Mouse (Mus musculus) ES-E14 (cell line): Measurements from ENCODE around the gene Ptprn2. TPM values are rescaled to one million over a fixed set of nuclear protein-coding genes. Genes with fewer than 3 reads are reported as not detected.

ENCODE experiments used
- DNase-seq: peaks from one replicate; pipeline ENCODE4 v3.0.0-alpha.2; 2013; ENCODE audit warnings: low read depth, low spot score
- H3K27ac ChIP-seq: 2 replicates; pipeline ENCODE4 v1.5.1; 2012; ENCODE audit warnings: low read depth, mild to moderate bottlenecking, low read length, moderate library complexity, mixed read lengths; ENCODE audit not compliant: poor library complexity, insufficient read depth, severe bottlenecking
- H3K36me3 ChIP-seq: 2 replicates; pipeline ENCODE4 v1.6.1; 2012; ENCODE audit warnings: mild to moderate bottlenecking, low read length, moderate library complexity, mixed read lengths; ENCODE audit not compliant: control insufficient read depth, poor library complexity, insufficient read depth, severe bottlenecking
- H3K4me1 ChIP-seq, 2 experiments: fragments of 150-350 bp in 1 of 2; sonication (generic) in 1 of 2; 2 replicates each; pipeline ENCODE4 v1.6.1; 2012; ENCODE audit warnings: low read length in 2 of 2, mild to moderate bottlenecking in 1 of 2, mixed read lengths in 1 of 2; ENCODE audit not compliant: control insufficient read depth in 2 of 2, insufficient read depth in 2 of 2, poor library complexity in 1 of 2
- H3K4me3 ChIP-seq, 2 experiments: fragments of 150-350 bp in 1 of 2; sonication (generic) in 1 of 2; 2 replicates each; pipeline ENCODE4 v1.5.1; 2012; ENCODE audit warnings: low read length in 2 of 2, low read depth in 1 of 2, mild to moderate bottlenecking in 1 of 2, mixed read lengths in 1 of 2; ENCODE audit not compliant: insufficient read depth in 1 of 2, poor library complexity in 1 of 2, severe bottlenecking in 1 of 2
- H3K9ac ChIP-seq: 2 replicates; pipeline ENCODE4 v1.6.1; 2012; ENCODE audit warnings: low read depth, mild to moderate bottlenecking, low read length, mixed read lengths; ENCODE audit not compliant: poor library complexity, insufficient read depth, severe bottlenecking
- H3K9me3 ChIP-seq: fragments of 150-350 bp; sonication (generic); 2 replicates; pipeline ENCODE4 v1.6.1; 2012; ENCODE audit warnings: low read depth, mild to moderate bottlenecking, low read length; ENCODE audit not compliant: control insufficient read depth, insufficient read depth
- CHD2 ChIP-seq: IDR thresholded peaks from 2 replicates; pipeline ENCODE4 v1.6.1; 2014; ENCODE audit warnings: mild to moderate bottlenecking, low read depth, low read length, inconsistent platforms
- HCFC1 ChIP-seq: IDR thresholded peaks from 2 replicates; pipeline ENCODE4 v1.6.1; 2012; ENCODE audit warnings: low read length, inconsistent platforms, borderline replicate concordance; ENCODE audit not compliant: insufficient read depth
- MAFK ChIP-seq: IDR thresholded peaks from 2 replicates; pipeline ENCODE4 v1.6.1; 2014; ENCODE audit warnings: mild to moderate bottlenecking, low read depth, low read length, inconsistent platforms; ENCODE audit not compliant: insufficient read depth
- ZC3H11A ChIP-seq: IDR thresholded peaks from 2 replicates; pipeline ENCODE4 v1.6.1; 2012; ENCODE audit warnings: low read depth, mild to moderate bottlenecking, inconsistent platforms, low read length, borderline replicate concordance
- ZNF384 ChIP-seq: IDR thresholded peaks from 2 replicates; pipeline ENCODE4 v1.6.1; 2012; ENCODE audit warnings: low read depth, low read length, inconsistent platforms
- in situ Hi-C, 2 experiments: fragments of 600-800 bp; cut with MboI; formaldehyde crosslinking; loops; one replicate each; pipeline ENCODE4 v1.15.1; 2025; ENCODE audit warnings: low sequenced_read_pairs in 2 of 2, inconsistent platforms in 1 of 2; ENCODE audit not compliant: unreplicated experiment in 2 of 2
- total RNA-seq: library from RNA; depleted of rRNA; stranded (reverse); fragments of 300-350 nt; gene quantifications from 2 replicates; pipeline ENCODE4 v1.2.3, GENCODE M21; 2012

The Ptprn2 gene
- total RNA-seq, 1 experiment, result 0.40 TPM

- no peak for DNase-seq
- Histone ChIP-seq H3K27ac (no peak overlapping the region), H3K9ac (no peak overlapping the region), H3K4me3 (no peak overlapping the region), H3K9me3 (no peaks in the 10 kb centered on the region), H3K4me1 (peaks cover 0 to 3% of the 10 kb centered on the region in 2 experiments; a peak in 1 of 4 replicates), H3K36me3 (no peaks in the 10 kb centered on the region)
- TF ChIP-seq CHD2 (no peak), HCFC1 (no peak), ZNF384 (no peak), ZC3H11A (no peak), MAFK (no peak)
- in situ Hi-C loops, result no loop called here
These were observed 95.5 kb downstream of the Ptprn2 start for GRCm38 (mm10) chr12:116580827-116581544.

- Histone ChIP-seq H3K36me3 (no peaks in the 10 kb centered on the region), H3K9me3 (no peaks in the 10 kb centered on the region), H3K4me3 (no peak overlapping the region), H3K4me1 (peaks cover 0 to 3% of the 10 kb centered on the region in 2 experiments; a peak in 1 of 4 replicates), H3K27ac (no peak overlapping the region), H3K9ac (no peak overlapping the region)
- in situ Hi-C loops, result no loop called here
- TF ChIP-seq ZC3H11A, result no peak
- no peak for TF ChIP-seq HCFC1
- no peak for DNase-seq
These were observed 96.3 kb downstream of the Ptprn2 start for GRCm38 (mm10) chr12:116581864-116582263.

- DNase-seq, result no peak
- no peak overlapping the region for H3K4me3 ChIP-seq
- TF ChIP-seq MAFK (no peak), ZNF384 (no peak), CHD2 (no peak), ZC3H11A (no peak), HCFC1 (no peak)
- no peaks in the 10 kb centered on the region for H3K9me3 ChIP-seq
- peaks cover 0 to 3% of the 10 kb centered on the region in 2 experiments; a peak in 1 of 4 replicates for H3K4me1 ChIP-seq
- no peaks in the 10 kb centered on the region for H3K36me3 ChIP-seq
- H3K27ac ChIP-seq, result no peak overlapping the region
- H3K9ac ChIP-seq, result no peak overlapping the region
- in situ Hi-C loops, result no loop called here
These were observed 97.3 kb downstream of the Ptprn2 start for GRCm38 (mm10) chr12:116582829-116583228.

GRCm38 (mm10) chr12:116585001-116585400 lies 99.5 kb downstream of the Ptprn2 start:
- Histone ChIP-seq H3K27ac (no peak overlapping the region), H3K4me3 (no peak overlapping the region), H3K9ac (no peak overlapping the region), H3K4me1 (peaks cover 0 to 3% of the 10 kb centered on the region in 2 experiments; a peak in 1 of 4 replicates), H3K36me3 (no peaks in the 10 kb centered on the region), H3K9me3 (no peaks in the 10 kb centered on the region)
- peak; percentile 20 for DNase-seq
- in situ Hi-C loops, result no loop called here
- TF ChIP-seq MAFK (no peak), ZC3H11A (no peak)

- Histone ChIP-seq H3K4me1 (peaks cover 0 to 3% of the 10 kb centered on the region in 2 experiments; a peak in 1 of 4 replicates), H3K27ac (no peak overlapping the region), H3K4me3 (no peak overlapping the region), H3K9ac (no peak overlapping the region), H3K36me3 (no peaks in the 10 kb centered on the region), H3K9me3 (no peaks in the 10 kb centered on the region)
- in situ Hi-C loops, result no loop called here
- DNase-seq, result no peak
- no peak for TF ChIP-seq ZNF384
- no peak for TF ChIP-seq HCFC1
- no peak for TF ChIP-seq ZC3H11A
- TF ChIP-seq CHD2, result no peak
- TF ChIP-seq MAFK, result no peak
These were observed 100.6 kb downstream of the Ptprn2 start for GRCm38 (mm10) chr12:116586167-116586566.
